In the genomic region with DNA sequence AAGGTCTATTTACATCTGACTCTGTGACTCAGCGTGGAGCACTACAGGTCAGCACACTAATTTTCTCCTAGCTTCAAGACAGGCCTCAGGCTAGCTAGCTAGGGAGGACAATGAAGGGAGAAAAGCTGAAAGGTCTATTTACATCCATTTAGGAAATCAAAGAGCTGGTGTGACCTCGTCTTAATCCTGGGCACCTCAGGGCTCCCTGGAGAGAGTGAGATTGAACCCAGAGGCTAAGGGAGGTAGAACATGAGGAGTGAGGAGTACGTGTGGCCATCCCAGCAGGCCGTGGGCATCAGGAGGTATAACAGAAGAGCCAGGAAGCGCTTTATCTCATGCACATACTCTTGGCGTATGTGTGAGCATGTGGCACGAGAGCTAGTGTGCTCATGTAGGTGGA, we compare ENCODE assay signal across 27 mouse cellular contexts. TPM values are rescaled to one million over a fixed set of nuclear protein-coding genes. Genes with fewer than 3 reads are reported as not detected.
"Had no signal": no experiment of that assay in that cellular context is flagged by ENCODE, and none has a peak within 500 bp of the region (broad histone marks: within the 10 kb centered on the region; RNA-seq: fewer than 3 reads in every experiment).

No protein-coding gene starts in this region.

- H3K4me2 ChIP-seq: heart, embryonic 12.5 days; hindbrain, embryonic 12.5 days; hindbrain, embryonic 15.5 days; kidney, embryonic 15.5 days; limb, embryonic 13.5 days; limb, embryonic 15.5 days; liver, embryonic 12.5 days had no signal

- H3K27me3 ChIP-seq: heart, embryonic 12.5 days; hindbrain, embryonic 12.5 days; hindbrain, embryonic 15.5 days; kidney, embryonic 15.5 days; limb, embryonic 13.5 days; limb, embryonic 15.5 days; liver, embryonic 12.5 days had no signal

- ATAC-seq: hindbrain, postnatal 0 days; intestine, embryonic 16.5 days; liver, embryonic 12.5 days had no signal

- DNase-seq: gastrocnemius, adult 2 months; gastrocnemius, postnatal 10 days; gastrocnemius, postnatal 25 days; heart, adult 18-20 months; heart, postnatal 10 days; heart, postnatal 4 days; kidney, adult 11 months; kidney, adult 2 months; kidney, adult 9 months; kidney, postnatal 14 days; kidney, postnatal 36 days; layer of hippocampus, adult 9-11 months; layer of hippocampus, postnatal 36 days; left cerebral cortex, postnatal 4 days had no signal

- H3K27ac ChIP-seq: gastrocnemius, adult 2 months; heart, embryonic 10.5 days; hindbrain, embryonic 10.5 days; hindbrain, embryonic 12.5 days; hindbrain, embryonic 15.5 days; hindbrain, postnatal 0 days; kidney, embryonic 15.5 days; kidney, postnatal 0 days; limb, embryonic 13.5 days; limb, embryonic 15.5 days; liver, embryonic 12.5 days; liver, embryonic 14.5 days had no signal

- H3K4me1 ChIP-seq: hindbrain, embryonic 15.5 days; limb, embryonic 13.5 days; limb, embryonic 15.5 days had no signal

- H3K36me3 ChIP-seq: heart, embryonic 10.5 days; heart, embryonic 12.5 days; hindbrain, embryonic 10.5 days; hindbrain, embryonic 15.5 days; kidney, embryonic 15.5 days; limb, embryonic 13.5 days; limb, embryonic 15.5 days; liver, embryonic 12.5 days had no signal

- H3K9ac ChIP-seq: heart, embryonic 12.5 days; hindbrain, embryonic 12.5 days; hindbrain, embryonic 15.5 days; kidney, embryonic 15.5 days; limb, embryonic 13.5 days; limb, embryonic 15.5 days; liver, embryonic 12.5 days; liver, embryonic 14.5 days had no signal

- H3K9me3 ChIP-seq: heart, embryonic 10.5 days; hindbrain, embryonic 10.5 days; hindbrain, embryonic 15.5 days; kidney, embryonic 15.5 days; limb, embryonic 13.5 days; limb, embryonic 15.5 days; liver, embryonic 12.5 days had no signal

- H3K4me3 ChIP-seq: gastrocnemius, adult 2 months; heart, embryonic 10.5 days; heart, embryonic 12.5 days; hindbrain, embryonic 10.5 days; hindbrain, embryonic 12.5 days; hindbrain, embryonic 15.5 days; kidney, embryonic 15.5 days; limb, embryonic 13.5 days; limb, embryonic 15.5 days; liver, embryonic 12.5 days had no signal

RNA-seq across cellular contexts. Expression of a gene that starts 45.2 kb away (rescaled TPM):
- polyA plus RNA-seq: kidney, postnatal 0 days had no signal
